Mouse (Mus musculus) stomach, embryonic 15.5 days (tissue): ENCODE data around the gene Abcg4. TPM values are rescaled to one million over a fixed set of nuclear protein-coding genes. Genes with fewer than 3 reads are reported as not detected.
"Not testable (repeated sequence)": the region's sequence is repeated elsewhere in the genome, so short reads cannot be mapped to it uniquely, and the experiment has no call there.

Experiments
- ATAC-seq: fragments of 200-750 bp; cut with Nextera tagmentation; 2 replicates; pipeline ENCODE4 v1.8.0; 2017; ENCODE audit warnings: low read depth, moderate number of reproducible peaks, moderate TSS enrichment; ENCODE audit not compliant: insufficient read depth, low FRiP score
- H3K27ac ChIP-seq: fragments of 300-500 bp; sonication (generic); 2 replicates; pipeline ENCODE4 v1.5.1; 2015; ENCODE audit warnings: mild to moderate bottlenecking, inconsistent platforms
- H3K27me3 ChIP-seq: fragments of 300-500 bp; sonication (generic); replicated peaks from 2 replicates; pipeline ENCODE4 v1.6.1; 2015; ENCODE audit warnings: inconsistent platforms
- H3K36me3 ChIP-seq: fragments of 300-500 bp; sonication (generic); 2 replicates; pipeline ENCODE4 v1.6.1; 2015; ENCODE audit warnings: inconsistent platforms
- H3K4me1 ChIP-seq: fragments of 300-500 bp; sonication (generic); 2 replicates; pipeline ENCODE4 v1.6.1; 2015; ENCODE audit warnings: inconsistent platforms
- H3K4me2 ChIP-seq: fragments of 300-500 bp; sonication (generic); 2 replicates; pipeline ENCODE4 v1.6.1; 2015; ENCODE audit warnings: mild to moderate bottlenecking, inconsistent platforms
- H3K4me3 ChIP-seq: fragments of 300-500 bp; sonication (generic); replicated peaks from 2 replicates; pipeline ENCODE4 v1.5.1; 2015; ENCODE audit warnings: inconsistent platforms
- H3K9ac ChIP-seq: fragments of 300-500 bp; sonication (generic); 2 replicates; pipeline ENCODE4 v1.6.1; 2015; ENCODE audit warnings: inconsistent platforms
- H3K9me3 ChIP-seq: fragments of 300-500 bp; sonication (generic); 2 replicates; pipeline ENCODE4 v1.6.1; 2016; ENCODE audit warnings: inconsistent platforms
- WGBS: fragments of 180-500 bp; shearing (Covaris S2); methylation state at CpG from one replicate; pipeline ENCODE4 v1.1.7; 2015; 5-methylcytosine and 5-hydroxymethylcytosine counted together
- polyA plus RNA-seq: library from polyadenylated mRNA; unstranded; fragments of >200 nt; fragmentation: Nextera tagmentation; extraction: Ambion mirVana; gene quantifications from 2 replicates; pipeline ENCODE4 v1.2.1, GENCODE M21; 2015

Abcg4 gene
- polyA plus RNA-seq, 1 experiment from 2014 or later, result 5.1 TPM

DNA sequence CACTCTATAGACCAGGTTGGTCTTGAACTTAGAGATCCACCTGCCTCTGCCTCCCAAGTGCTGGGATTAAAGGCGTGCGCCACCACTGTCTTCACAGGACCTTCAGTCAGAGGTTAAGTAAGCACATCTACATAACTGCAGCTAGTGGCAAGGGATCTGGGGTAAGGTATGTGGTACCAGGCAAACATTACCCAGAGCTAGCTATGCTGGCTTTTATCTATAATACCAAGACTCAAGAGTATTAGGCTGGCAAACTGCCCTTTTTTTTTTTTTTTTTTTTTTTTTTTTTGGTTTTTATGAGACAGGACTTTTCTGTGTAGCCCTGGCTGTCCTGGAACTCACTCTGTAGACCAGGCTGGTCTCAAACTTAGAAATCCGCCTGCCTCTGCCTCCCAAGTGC, 11.6 kb upstream of the Abcg4 start:
- H3K9ac ChIP-seq, H3K9me3 ChIP-seq, H3K27me3 ChIP-seq, H3K4me2 ChIP-seq, H3K27ac ChIP-seq, H3K4me1 ChIP-seq, H3K4me3 ChIP-seq, ATAC-seq: not testable (repeated sequence)
- H3K36me3 ChIP-seq, result peaks cover 53% of the 10 kb centered on the region
- WGBS, result 93% methylated on average over 3 of the region's 3 CpGs

DNA sequence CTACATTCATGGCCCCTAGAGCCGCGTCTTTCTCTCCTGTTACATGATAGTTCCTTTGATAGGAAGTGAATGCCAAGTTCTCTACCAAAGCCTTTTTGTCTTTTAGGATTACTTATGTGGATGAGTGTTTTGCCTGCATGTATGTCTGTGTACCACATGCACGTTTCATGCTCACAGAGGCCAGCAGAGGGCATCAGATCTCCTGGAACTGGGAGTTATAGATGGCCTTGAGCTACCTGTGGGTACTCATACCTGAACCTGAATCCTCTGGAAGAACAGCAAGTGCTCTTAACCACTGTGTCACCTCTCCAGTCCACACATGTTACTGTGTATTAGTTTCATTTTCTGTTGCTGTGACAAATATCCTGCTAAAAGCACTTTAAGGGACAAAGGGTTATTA, 4.1 kb upstream of the Abcg4 start:
- Histone ChIP-seq H3K4me2 (no peak overlapping the region), H3K9ac (no peak overlapping the region), H3K27ac (no peak overlapping the region), H3K4me3 (no peak overlapping the region), H3K4me1 (peaks cover 16% of the 10 kb centered on the region), H3K27me3 (0 out of 2 replicates have a peak, but pooled peaks cover 6% of the 10 kb centered on the region), H3K9me3 (no peaks in the 10 kb centered on the region), H3K36me3 (peaks cover 46% of the 10 kb centered on the region)
- ATAC-seq, result no peak
- WGBS, result 70% methylated on average over 3 of the region's 3 CpGs

DNA sequence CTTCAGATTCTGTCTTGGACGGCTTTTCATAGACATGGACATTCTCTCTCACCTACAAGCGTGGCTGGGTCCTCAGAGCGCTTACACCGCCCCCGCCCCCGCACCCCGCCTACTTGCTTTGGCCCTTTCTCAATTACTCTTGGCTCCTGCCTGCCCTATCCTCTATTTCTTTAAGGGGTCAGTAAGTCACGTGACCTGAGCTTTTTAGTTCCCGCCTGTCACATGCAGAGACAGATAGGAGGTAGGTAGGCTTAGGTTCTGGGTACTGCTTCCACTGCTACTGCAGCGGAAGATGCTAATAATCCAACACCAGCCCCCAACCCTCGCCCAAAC, 510 bp upstream of the Abcg4 start:
- H3K4me3 ChIP-seq, result 0 out of 2 replicates have a peak overlapping the region, but pooled peaks have one; percentile 66
- ATAC-seq, result 0 out of 2 replicates have a peak, but pooled peaks have one; percentile 11

DNA sequence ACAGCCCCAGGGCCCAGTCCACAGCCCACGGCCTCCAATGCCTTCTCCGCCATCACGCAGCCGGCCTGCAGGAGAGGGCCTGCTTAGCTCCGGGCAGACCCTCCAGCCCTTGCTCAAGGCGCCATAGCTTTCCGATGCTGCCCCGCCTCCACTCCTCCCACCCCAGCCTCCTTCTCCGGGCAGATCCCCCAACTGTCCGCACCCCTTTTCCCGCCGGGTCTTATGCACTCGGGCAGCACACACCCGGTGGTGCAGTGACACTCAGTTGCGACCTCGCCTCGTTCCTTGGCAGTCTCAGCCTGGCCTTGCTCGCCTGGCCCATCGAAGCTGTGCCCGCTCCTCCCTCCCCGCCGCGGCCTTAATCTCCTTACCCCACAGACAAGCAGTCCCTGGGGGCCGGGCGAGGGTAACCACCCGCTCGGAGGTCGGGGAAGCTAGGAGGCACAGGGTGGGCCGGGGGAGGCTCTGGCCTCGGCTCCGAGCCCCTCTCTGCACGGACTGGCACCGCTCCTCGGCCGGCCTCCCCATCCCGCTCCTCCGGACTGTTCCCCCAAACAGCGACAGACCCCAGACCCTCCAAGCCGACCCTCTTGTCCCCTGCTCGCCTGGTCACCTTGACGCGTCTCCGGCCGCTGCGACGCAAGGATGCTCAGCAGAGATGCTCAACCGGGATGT, 877 bp downstream of the Abcg4 start:
- Histone ChIP-seq H3K4me3 (peak overlapping the region; percentile 66), H3K27me3 (0 out of 2 replicates have a peak, but pooled peaks cover 10% of the 10 kb centered on the region), H3K36me3 (0 out of 2 replicates have a peak, but pooled peaks cover 7% of the 10 kb centered on the region), H3K9me3 (no peaks in the 10 kb centered on the region), H3K4me2 (peak overlapping the region; percentile 98), H3K27ac (no peak overlapping the region), H3K4me1 (peaks cover 26% of the 10 kb centered on the region), H3K9ac (peak overlapping the region; percentile 42)
- under 1% methylated on average over 46 of the region's 47 CpGs for WGBS
- ATAC-seq, result peak; percentile 23

More for the DNA sequence above, 510 bp upstream of the Abcg4 start:
- 16% methylated on average over 11 of the region's 11 CpGs for WGBS
- peaks cover 21% of the 10 kb centered on the region for H3K36me3 ChIP-seq
- H3K27me3 ChIP-seq, result 0 out of 2 replicates have a peak, but pooled peaks cover 10% of the 10 kb centered on the region
- H3K4me1 ChIP-seq, result peaks cover 26% of the 10 kb centered on the region
- H3K4me2 ChIP-seq, result peak overlapping the region; percentile 98
- no peaks in the 10 kb centered on the region for H3K9me3 ChIP-seq
- H3K9ac ChIP-seq, result no peak overlapping the region
- no peak overlapping the region for H3K27ac ChIP-seq

DNA sequence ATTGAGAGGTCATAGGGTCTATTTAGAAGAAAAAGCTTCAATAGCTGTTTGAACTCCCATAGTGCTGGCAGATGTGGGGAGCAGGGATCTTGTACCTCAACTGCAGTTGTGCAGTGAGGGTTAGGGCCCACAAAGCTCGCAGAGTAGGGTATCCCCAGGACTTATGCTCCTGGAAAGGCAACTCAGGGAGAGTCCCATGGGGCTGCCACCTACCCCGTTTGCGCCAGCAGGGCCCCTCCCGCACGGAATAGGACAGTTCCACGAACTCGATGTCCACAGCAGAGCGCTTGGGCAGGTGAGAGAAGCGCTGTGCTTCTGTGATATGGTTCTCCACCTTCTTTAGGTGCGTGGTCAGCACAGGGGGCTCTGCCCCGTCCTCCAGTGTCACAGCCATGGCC, 1.4 kb downstream of the Abcg4 start:
- Histone ChIP-seq H3K36me3 (0 out of 2 replicates have a peak, but pooled peaks cover 5% of the 10 kb centered on the region), H3K4me1 (peaks cover 26% of the 10 kb centered on the region), H3K27me3 (0 out of 2 replicates have a peak, but pooled peaks cover 10% of the 10 kb centered on the region), H3K4me3 (peak overlapping the region; percentile 66), H3K9ac (peak overlapping the region; percentile 42; the same call in 1 of the 2 replicates), H3K9me3 (no peaks in the 10 kb centered on the region), H3K27ac (no peak overlapping the region), H3K4me2 (peak overlapping the region; percentile 98)
- WGBS, result 16% methylated on average over 11 of the region's 11 CpGs
- ATAC-seq, result 0 out of 2 replicates have a peak, but pooled peaks have one; percentile 1

DNA sequence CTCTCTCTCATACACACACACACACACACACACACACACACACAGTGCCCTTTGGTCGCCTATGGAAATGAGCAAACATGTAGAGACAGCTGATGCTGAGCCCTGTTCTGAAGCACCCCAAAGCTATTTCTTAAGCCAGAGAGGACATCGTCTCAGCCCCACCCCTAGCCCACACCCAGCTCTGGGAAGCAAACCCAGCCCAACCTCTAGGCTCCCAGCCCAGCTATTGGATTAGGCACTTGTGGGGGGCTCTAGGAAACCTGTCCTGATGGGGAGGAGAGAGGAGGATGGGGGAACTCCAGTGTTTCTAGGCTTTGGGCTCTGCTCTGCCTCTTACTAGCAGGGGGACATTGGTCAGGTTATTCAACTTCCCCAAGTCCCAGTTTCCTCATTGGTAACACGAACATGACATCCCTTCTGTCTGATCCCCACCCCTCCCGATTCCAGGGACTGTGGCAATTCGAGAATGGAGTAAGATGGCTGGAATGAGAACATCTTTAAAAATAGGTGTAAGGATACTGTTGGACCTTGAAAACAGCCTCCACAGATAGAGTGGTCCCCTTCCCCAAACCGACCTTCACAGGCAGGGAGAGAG, 2.1 kb downstream of the Abcg4 start:
- 19% methylated on average over 6 of the region's 6 CpGs for WGBS

DNA sequence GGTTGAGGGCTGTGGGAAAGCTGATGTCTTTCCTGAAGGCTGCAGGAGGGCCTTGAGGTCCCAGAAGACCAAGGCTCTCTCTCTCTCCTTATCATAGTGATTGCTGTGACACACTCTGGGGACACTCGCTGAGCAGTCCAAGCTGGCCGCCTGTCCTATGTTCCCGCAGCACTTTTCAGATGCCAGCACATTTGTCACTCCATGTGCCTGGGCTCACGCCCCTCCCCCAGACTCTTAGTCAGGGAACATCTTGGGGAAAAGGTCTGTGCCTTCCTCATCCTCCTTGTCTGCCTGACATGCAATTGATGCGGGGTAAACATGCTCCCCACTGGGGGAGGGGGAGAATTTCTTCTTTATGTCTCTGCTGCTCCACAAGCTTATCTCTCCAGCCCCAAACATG, 5.2 kb downstream of the Abcg4 start:
- H3K4me1 ChIP-seq, result peaks cover 17% of the 10 kb centered on the region
- 59% methylated on average over 5 of the region's 5 CpGs for WGBS
- H3K27me3 ChIP-seq, result 0 out of 2 replicates have a peak, but pooled peaks cover 10% of the 10 kb centered on the region
- H3K4me3 ChIP-seq, result no peak overlapping the region
- no peaks in the 10 kb centered on the region for H3K9me3 ChIP-seq
- H3K36me3 ChIP-seq, result no peaks in the 10 kb centered on the region
- ATAC-seq, result no peak
- H3K27ac ChIP-seq, result no peak overlapping the region
- H3K4me2 ChIP-seq, result no peak overlapping the region
- no peak overlapping the region for H3K9ac ChIP-seq

More for the DNA sequence above, 2.1 kb downstream of the Abcg4 start:
- Histone ChIP-seq H3K4me3 (peak overlapping the region; percentile 66; the same call in 1 of the 2 replicates), H3K36me3 (0 out of 2 replicates have a peak, but pooled peaks cover 5% of the 10 kb centered on the region), H3K4me1 (peaks cover 26% of the 10 kb centered on the region), H3K27ac (no peak overlapping the region), H3K9ac (no peak overlapping the region), H3K4me2 (peak overlapping the region; percentile 10; the same call in 1 of the 2 replicates), H3K27me3 (0 out of 2 replicates have a peak, but pooled peaks cover 10% of the 10 kb centered on the region), H3K9me3 (no peaks in the 10 kb centered on the region)
- ATAC-seq, result no peak

DNA sequence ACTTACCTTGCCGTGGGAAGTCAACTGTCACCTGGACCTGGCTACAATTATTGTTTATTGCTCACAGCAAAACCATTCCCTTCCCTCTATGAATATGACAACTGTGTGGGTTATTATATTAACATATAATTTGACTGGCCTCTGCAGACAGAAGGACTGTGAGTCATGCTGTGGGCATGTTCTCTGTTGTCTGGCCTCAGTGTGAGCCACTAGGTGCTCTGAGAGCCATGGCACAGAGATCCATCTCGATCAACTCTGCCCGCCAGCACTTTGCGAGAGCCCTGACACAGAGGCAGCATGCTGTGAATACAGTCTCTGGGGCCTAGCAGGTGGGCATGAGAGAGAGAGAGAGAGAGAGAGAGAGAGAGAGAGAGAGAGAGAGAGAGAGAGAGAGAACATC, 18.4 kb downstream of the Abcg4 start:
- Histone ChIP-seq H3K4me3 (no peak overlapping the region), H3K4me1 (peaks cover 17% of the 10 kb centered on the region; the same call in 1 of the 2 replicates), H3K9ac (no peak overlapping the region), H3K27me3 (no peaks in the 10 kb centered on the region), H3K36me3 (no peaks in the 10 kb centered on the region), H3K27ac (no peak overlapping the region), H3K4me2 (no peak overlapping the region), H3K9me3 (no peaks in the 10 kb centered on the region)
- 85% methylated on average over 4 of the region's 4 CpGs for WGBS
- ATAC-seq, result no peak

DNA sequence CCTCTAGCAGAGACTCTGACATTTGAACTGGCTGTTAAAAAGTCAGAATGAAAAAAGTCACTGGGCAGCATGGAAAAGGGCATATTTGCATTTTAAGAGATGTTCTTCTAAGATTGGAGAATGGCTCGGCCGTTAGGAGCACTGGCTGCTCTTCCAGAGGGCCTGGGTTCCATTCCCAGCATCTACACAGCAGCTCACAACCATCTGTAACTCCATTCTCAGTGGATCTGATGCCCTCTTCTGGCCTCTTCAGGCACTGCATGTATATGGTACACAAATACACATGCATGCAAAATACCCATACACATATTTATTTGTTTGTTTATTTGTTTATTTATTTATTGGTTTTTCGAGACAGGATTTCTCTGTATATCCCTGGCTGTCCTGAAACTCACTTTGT, 19.3 kb downstream of the Abcg4 start:
- no peaks in the 10 kb centered on the region for H3K36me3 ChIP-seq
- no peak overlapping the region; the same call in 1 of the 2 replicates for H3K27ac ChIP-seq
- no peak overlapping the region for H3K4me2 ChIP-seq
- H3K27me3 ChIP-seq, result no peaks in the 10 kb centered on the region
- WGBS, result 83% methylated on average over 3 of the region's 3 CpGs
- H3K4me3 ChIP-seq, result no peak overlapping the region
- peaks cover 17% of the 10 kb centered on the region; the same call in 1 of the 2 replicates for H3K4me1 ChIP-seq
- no peaks in the 10 kb centered on the region for H3K9me3 ChIP-seq
- ATAC-seq, result no peak
- no peak overlapping the region for H3K9ac ChIP-seq

DNA sequence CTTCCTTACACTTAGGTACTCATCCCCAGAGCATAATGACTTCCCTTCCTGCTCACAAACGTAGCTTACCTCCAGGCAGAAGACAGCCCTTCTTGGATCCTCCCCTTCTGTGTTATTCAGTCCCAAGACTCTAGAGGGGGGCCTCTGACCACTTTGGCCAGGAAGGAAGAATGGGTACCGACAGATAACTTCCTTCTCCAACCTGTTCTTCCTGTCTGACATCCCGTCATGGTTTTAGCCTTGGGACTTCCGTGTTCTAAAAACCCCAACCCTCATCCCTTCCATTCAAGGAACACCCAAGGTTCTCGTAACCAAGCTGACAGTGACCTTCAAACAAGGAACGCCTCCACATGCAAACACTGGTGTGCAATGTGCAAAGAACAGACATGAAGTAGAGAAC, 20.0 kb downstream of the Abcg4 start, which contains the start of gene Nlrx1:
Nlrx1 (minus strand) TSS at position 168 of the 400 bp plus-strand sequence.
- H3K27me3 ChIP-seq, result no peaks in the 10 kb centered on the region
- H3K4me1 ChIP-seq, result peaks cover 17% of the 10 kb centered on the region; the same call in 1 of the 2 replicates
- no peaks in the 10 kb centered on the region for H3K9me3 ChIP-seq
- peak within 1 kb of the TSS; percentile 50 for H3K4me3 ChIP-seq
- H3K27ac ChIP-seq, result peak within 1 kb of the TSS; percentile 90
- 57% methylated on average over 6 of the region's 6 CpGs for WGBS
- peak within 1 kb of the TSS; percentile 89 for H3K9ac ChIP-seq
- peak within 1 kb of the TSS; percentile 90 for H3K4me2 ChIP-seq
- H3K36me3 ChIP-seq, result no peaks in the 10 kb centered on the region
- ATAC-seq, result peak; percentile 33; the same call in 1 of the 2 replicates

DNA sequence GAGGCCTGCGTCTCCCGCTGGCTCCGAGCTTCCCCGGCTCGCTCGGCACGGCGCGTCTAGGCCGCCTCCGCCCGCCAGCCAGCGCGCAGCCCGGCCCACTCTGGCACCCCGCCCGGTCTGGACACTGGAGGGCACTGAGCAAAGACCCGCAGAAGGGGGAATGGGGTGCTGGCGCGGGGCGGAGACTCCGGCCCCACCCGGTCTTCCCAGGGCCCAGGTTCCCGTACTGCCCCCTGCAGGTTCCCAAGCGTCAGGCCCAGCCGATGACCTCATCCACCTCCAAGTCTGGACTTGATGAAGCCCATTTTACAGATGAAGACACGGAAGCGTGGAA, 20.4 kb downstream of the Abcg4 start:
- no peaks in the 10 kb centered on the region for H3K27me3 ChIP-seq
- H3K4me2 ChIP-seq, result peak overlapping the region; percentile 90
- peaks cover 17% of the 10 kb centered on the region; the same call in 1 of the 2 replicates for H3K4me1 ChIP-seq
- H3K4me3 ChIP-seq, result peak overlapping the region; percentile 50
- no peaks in the 10 kb centered on the region for H3K9me3 ChIP-seq
- H3K36me3 ChIP-seq, result no peaks in the 10 kb centered on the region
- peak; percentile 92 for ATAC-seq
- H3K27ac ChIP-seq, result peak overlapping the region; percentile 90
- 4% methylated on average over 28 of the region's 28 CpGs for WGBS
- peak overlapping the region; percentile 89 for H3K9ac ChIP-seq
